Mouse (Mus musculus): ENCODE data around the gene Inka2.

DNA sequence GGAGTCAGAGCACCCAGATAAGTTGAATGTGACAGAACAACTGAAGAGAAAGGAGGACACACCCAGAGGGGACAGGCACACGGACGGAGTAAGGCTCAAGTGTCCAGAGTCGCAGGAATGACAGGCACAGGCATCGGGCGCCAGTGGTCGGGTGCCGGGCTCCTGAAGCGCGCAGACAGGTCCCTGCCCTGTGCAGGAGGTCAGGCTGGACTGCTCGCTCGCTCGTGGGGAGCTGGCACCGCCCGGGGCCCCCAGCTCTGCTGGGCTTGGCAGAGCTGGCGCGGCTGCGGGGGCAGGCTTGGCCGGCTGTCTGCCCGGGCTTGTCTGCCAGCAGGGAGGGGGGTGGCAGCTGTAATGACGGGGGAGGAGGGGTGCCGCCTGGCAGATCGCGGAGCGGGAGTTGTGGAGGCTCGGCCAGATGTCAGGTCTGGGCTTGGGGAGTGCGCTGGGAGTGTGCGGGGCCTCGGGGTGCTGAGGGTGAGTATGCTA is 706 bp downstream of the Inka2 start:
- TF ChIP-seq POLR2A (IDR thresholded peaks at IDR 0.05; ENCODE audit: control insufficient read depth, low read depth, low read length) = no peak
- TF ChIP-seq CTCF (IDR thresholded peaks at IDR 0.05; ENCODE audit: control insufficient read depth, insufficient read depth, insufficient replicate concordance, low read depth, low read length) = no peak

All from testis, adult 2 months (tissue).